Mouse (Mus musculus) thymus, postnatal 10 days (tissue): ENCODE data around the gene Ly6g6d.
"Not testable (repeated sequence)": the region's sequence is repeated elsewhere in the genome, so short reads cannot be mapped to it uniquely, and the experiment has no call there.

Experiments
- DNase-seq, 2 experiments: peaks; one replicate each; pipeline ENCODE4 v3.0.0; 2021; ENCODE audit warnings: low spot score in 2 of 2

Gene Ly6g6d

DNA sequence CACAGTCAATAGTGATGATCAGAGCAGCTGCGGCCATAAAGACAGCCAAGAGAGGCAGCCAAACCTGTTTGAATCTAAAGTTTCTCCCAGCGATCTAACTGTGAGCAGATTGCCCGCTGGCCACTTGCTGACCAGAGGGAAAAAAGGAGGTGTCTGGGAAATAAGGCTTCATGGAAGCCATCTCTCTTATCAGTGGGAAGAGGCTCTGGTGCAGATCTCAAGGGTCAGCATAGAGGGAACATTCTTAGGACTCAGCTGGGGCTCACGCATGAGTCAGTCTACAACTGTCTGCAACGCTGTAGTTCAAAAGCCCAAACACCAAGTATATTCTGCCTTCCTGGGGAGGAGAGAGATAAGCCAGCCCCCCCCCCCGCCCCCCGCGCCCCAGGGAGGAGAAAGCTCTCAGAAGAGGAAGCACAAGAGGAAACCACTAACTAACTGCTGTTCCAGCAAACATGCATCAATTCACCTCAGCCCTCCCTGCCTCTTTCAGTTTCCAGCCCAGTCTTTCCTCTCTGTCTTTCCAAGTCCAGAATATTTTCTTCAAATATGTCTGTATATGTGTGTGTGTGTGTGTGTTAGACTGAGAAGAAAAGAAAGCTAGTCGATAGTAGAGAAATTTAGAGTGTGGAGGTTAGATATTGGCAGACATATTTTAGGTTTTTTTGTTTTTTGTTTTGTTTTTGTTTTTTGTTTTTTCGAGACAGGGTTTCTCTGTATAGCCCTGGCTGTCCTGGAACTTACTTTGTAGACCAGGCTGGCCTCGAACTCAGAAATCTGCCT lies 29.5 kb downstream of the Ly6g6d start:
- DNase-seq, result peak in 1 of 2 experiments; percentile 50

GRCm38 (mm10) chr17:35047688-35048087 lies 30.2 kb downstream of the Ly6g6d start:
- DNase-seq, result no peak

- DNase-seq, result peak; percentile 96 to 97
These were observed 31.0 kb downstream of the Ly6g6d start, which contains the start of gene Msh5 for GRCm38 (mm10) chr17:35046681-35047455. TSS of gene Msh5 (minus strand) at chr17:35046745.

DNA sequence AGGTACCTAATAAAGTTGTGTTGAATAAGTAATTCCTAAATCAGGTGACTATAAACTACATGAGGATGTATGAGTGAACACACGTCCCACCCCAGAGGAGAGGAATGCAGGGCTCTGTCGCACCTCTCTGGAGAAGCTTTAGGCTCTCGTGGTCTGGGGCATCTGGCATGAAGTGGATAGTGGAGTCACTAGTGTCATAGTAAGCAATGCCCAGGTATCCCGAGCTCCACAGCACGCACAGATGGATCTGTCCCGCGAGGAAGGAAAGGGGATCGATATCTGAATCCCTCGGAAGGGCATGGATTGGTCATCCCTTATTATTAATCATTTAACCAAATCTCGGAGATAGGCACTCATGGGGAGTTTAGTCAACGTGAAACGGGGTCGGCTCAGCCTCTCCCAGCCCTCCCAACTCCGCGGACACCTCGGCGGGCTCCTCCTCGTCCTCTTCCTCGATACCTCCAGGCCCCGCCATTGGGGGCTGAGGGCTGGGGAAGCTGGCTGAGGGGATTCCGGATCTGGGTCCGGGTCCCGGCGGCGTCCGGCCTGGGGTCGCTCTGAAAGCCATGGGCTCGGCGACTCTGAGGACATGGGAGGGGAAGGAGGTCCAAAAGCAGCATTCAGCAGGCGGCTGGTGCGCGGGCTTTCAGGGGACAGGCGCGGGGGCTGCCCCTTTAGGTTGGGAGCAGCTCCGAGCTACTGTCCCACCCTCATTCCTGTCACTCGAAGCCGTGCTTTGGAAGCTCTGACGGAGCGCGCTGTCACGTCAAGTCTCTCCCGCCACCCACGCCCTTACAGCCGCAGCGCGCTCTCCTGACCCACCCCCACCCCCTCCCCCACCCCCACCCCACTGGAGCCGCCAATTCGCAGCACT lies 31.8 kb downstream of the Ly6g6d start:
- DNase-seq, result no peak

DNA sequence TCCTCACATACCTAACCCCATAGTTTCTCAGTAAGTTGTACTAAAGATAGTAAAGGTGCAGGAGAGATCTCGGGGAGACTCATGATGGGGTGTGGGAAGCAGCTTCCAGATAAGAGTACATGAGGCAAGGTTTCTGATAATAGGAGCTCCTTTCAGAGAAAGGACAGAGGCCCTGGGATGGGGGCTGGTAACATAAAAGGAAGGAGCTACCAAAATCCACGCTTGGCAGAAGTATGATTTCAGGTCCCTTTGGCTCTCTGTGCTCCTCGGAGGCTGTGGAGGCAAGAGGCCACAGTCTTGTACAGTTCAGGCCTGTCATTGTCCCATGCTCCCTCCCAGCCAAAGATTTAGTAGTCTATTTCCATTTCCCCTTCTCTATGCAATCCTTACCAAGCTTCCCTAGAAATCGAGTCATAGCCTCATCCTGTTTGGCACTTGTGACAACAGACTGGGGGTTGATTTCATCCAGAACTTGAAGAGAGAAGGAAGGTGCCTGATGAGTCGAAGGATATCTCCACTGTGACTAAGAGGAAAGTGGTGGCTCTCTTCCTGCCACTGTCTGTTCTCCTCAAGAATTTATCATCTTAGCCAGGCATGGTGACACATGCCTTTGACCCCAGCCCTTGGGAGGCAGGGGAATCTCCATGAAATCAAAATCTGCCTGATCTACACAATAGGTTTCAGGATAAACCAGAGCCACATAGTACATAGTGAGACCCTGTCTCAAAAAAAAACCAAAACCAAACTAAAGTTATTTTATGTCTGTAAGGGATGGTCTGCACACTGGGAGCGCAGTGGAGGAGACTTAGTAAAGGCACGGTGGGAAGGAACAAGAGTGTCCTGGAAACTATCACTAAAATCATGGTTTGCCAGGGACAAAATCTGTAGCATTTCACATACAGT lies 32.7 kb downstream of the Ly6g6d start:
- no peak for DNase-seq

DNA sequence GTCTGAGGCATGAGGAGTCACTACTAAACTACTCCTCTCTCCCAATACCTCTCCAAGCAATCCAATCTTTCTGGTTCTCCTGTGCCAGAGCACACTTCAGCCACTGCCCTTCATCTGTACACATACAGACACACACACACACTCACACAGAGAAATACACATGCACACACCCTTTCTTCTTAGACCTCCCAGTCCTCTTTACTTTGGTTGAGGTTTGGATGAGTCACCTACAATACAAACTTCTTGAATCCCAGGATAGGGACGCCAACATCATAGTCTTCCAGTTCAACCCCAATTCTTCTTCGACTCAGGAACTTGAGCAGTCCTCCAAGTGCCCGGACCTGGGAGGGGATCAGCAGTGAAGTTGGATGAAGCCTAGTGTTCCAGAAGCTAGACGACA lies 34.1 kb downstream of the Ly6g6d start:
- DNase-seq, result no peak

GRCm38 (mm10) chr17:35039121-35039873 lies 38.6 kb downstream of the Ly6g6d start:
- DNase-seq, result no peak

GRCm38 (mm10) chr17:35034896-35035295 lies 43.0 kb downstream of the Ly6g6d start:
- DNase-seq, result no peak

GRCm38 (mm10) chr17:35033703-35034102 lies 44.2 kb downstream of the Ly6g6d start:
- not testable (repeated sequence) for DNase-seq

DNA sequence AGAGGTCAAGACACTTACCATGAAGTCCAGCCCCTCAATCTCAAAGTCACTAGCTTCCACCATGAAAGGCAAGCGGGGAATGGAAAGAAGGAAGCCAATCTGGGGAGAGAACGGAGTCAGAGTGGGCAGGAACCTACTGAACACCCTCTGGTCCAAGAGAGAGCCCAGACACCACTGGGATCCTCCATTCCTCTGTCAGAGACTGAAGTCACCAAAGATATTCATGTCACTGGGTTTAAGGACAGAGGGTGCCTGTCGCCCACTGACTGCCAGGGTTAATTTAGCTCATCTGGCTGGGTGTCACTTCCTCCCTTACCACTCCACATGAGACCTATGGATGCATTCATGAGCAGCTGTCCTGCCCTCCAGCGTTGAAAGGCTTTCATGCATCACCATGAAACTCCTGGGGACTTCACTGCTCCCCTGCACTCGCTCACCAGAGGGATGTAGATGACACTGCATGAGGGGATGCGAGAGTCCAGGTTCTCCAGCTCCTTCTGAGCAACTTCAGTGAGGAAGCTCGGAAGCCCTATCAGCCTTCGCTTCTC lies 45.5 kb downstream of the Ly6g6d start:
- DNase-seq, result no peak

GRCm38 (mm10) chr17:35031880-35032279 lies 46.0 kb downstream of the Ly6g6d start:
- no peak for DNase-seq

GRCm38 (mm10) chr17:35031272-35031671 lies 46.6 kb downstream of the Ly6g6d start:
- DNase-seq, result no peak

DNA sequence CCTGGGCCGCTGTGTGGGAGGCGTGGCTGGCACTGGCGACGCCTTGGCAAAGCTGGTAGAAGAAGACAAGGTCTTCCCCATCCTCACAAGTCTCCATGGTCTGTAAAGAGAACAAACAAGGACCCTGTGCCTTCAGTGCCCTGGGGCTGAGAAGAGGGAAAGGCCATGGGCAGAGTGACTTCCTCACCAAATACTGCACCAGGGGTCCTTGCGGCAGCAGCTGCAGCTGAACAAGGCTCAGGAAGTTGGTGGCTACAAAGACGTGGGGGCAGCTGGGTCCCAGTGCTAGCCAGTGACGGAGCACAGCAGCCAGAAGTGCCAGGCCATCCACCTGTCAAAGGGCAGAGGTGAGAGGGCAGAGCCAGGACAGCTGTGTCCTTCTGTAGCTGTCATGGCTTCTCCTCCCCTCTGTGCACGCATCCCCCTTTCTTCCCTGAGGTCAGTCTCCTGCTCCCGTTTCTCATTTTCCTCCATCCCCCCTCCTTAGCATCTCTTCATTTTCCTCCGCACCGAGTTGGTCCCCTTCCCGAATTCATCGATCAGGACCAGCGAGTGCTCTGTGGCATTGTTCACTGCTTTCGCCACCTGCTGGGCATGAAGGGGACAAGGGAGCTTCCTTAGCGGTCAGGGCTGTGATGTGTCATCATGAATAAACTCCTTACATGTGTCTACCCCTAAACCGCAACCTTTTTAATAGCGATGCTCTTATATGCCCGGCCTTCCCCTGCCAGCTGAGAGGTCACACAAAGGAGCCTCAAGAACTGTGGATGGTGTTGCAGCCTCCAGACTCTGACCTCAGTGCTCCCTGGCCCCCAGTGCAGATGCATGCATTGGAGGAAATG lies 48.0 kb downstream of the Ly6g6d start:
- DNase-seq, result peak in 1 of 2 experiments; percentile 37

GRCm38 (mm10) chr17:35028315-35028714 lies 49.5 kb downstream of the Ly6g6d start:
- no peak for DNase-seq

GRCm38 (mm10) chr17:35027277-35028068 lies 50.4 kb downstream of the Ly6g6d start, which contains the start of gene Sapcd1:
TSS of gene Sapcd1 (minus strand) at chr17:35028016.
- no peak for DNase-seq

GRCm38 (mm10) chr17:35026206-35026605 lies 51.7 kb downstream of the Ly6g6d start:
- no peak for DNase-seq

- DNase-seq, result no peak
These were observed 53.0 kb downstream of the Ly6g6d start for GRCm38 (mm10) chr17:35024691-35025488.
